Mouse (Mus musculus) liver, embryonic 13.5 days (tissue): Measurements from ENCODE around the gene Ssr3. TPM values are rescaled to one million over a fixed set of nuclear protein-coding genes. Genes with fewer than 3 reads are reported as not detected.

Experiments used
- ATAC-seq: fragments of 200-750 bp; cut with Nextera tagmentation; 2 replicates; pipeline ENCODE4 v1.8.0; 2017; ENCODE audit warnings: low read depth, mild to moderate bottlenecking, moderate number of reproducible peaks, moderate library complexity
- DNase-seq: peaks from one replicate; pipeline ENCODE4 v3.0.0; 2022
- H3K27ac ChIP-seq: fragments of 300-500 bp; sonication (generic); 2 replicates; pipeline ENCODE4 v1.5.1; 2015; ENCODE audit warnings: moderate library complexity, mild to moderate bottlenecking, inconsistent platforms
- H3K27me3 ChIP-seq: fragments of 300-500 bp; sonication (generic); 2 replicates; pipeline ENCODE4 v1.6.1; 2015; ENCODE audit warnings: mild to moderate bottlenecking, inconsistent platforms
- H3K36me3 ChIP-seq: fragments of 300-500 bp; sonication (generic); 2 replicates; pipeline ENCODE4 v1.6.1; 2015; ENCODE audit warnings: mild to moderate bottlenecking, inconsistent platforms
- H3K4me1 ChIP-seq: fragments of 300-500 bp; sonication (generic); replicated peaks from 2 replicates; pipeline ENCODE4 v1.6.1; 2015; ENCODE audit warnings: inconsistent platforms
- H3K4me2 ChIP-seq: fragments of 300-500 bp; sonication (generic); 2 replicates; pipeline ENCODE4 v1.6.1; 2015; ENCODE audit warnings: inconsistent platforms, mild to moderate bottlenecking, moderate library complexity
- H3K4me3 ChIP-seq: fragments of 300-500 bp; sonication (generic); replicated peaks from 2 replicates; pipeline ENCODE4 v1.5.1; 2015; ENCODE audit warnings: mild to moderate bottlenecking, inconsistent platforms
- H3K9ac ChIP-seq: fragments of 300-500 bp; sonication (generic); 2 replicates; pipeline ENCODE4 v1.6.1; 2015; ENCODE audit warnings: mild to moderate bottlenecking, inconsistent platforms
- H3K9me3 ChIP-seq: fragments of 300-500 bp; sonication (generic); replicated peaks from 2 replicates; pipeline ENCODE4 v1.6.1; 2016; ENCODE audit warnings: inconsistent platforms
- WGBS: fragments of 180-500 bp; shearing (Covaris S2); methylation state at CpG from one replicate; pipeline ENCODE4 v1.1.7; 2015; ENCODE audit not compliant: insufficient replicate concordance; 5-methylcytosine and 5-hydroxymethylcytosine counted together
- polyA plus RNA-seq: library from polyadenylated mRNA; unstranded; fragments of >200 nt; fragmentation: Nextera tagmentation; extraction: Ambion mirVana; gene quantifications from 2 replicates; pipeline ENCODE4 v1.2.1, GENCODE M21; 2015

Gene Ssr3
- polyA plus RNA-seq, 1 experiment from 2014 or later = 113 TPM

GRCm38 (mm10) chr3:65352278-65353127, 39.9 kb downstream of the Ssr3 start:
- H3K4me3 ChIP-seq = no peak overlapping the region
- H3K27me3 ChIP-seq = no peaks in the 10 kb centered on the region
- no peaks in the 10 kb centered on the region for H3K36me3 ChIP-seq
- no peak overlapping the region for H3K4me2 ChIP-seq
- no peaks in the 10 kb centered on the region for H3K9me3 ChIP-seq
- H3K4me1 ChIP-seq = peaks cover 6% of the 10 kb centered on the region; the same call in 1 of the 2 replicates
- no peak overlapping the region for H3K9ac ChIP-seq
- no peak; the same call in 1 of the 2 replicates for ATAC-seq
- WGBS = 32% methylated on average over 4 of the region's 4 CpGs
- H3K27ac ChIP-seq = no peak overlapping the region
- DNase-seq = no peak

GRCm38 (mm10) chr3:65346176-65346575, 46.2 kb downstream of the Ssr3 start:
- Histone ChIP-seq H3K4me1 (no peaks in the 10 kb centered on the region), H3K4me3 (no peak overlapping the region), H3K27ac (no peak overlapping the region), H3K27me3 (no peaks in the 10 kb centered on the region), H3K4me2 (no peak overlapping the region), H3K9me3 (no peaks in the 10 kb centered on the region), H3K9ac (no peak overlapping the region), H3K36me3 (no peaks in the 10 kb centered on the region)
- 77% methylated on average over 1 of the region's 1 CpGs for WGBS
- DNase-seq (no peak), ATAC-seq (no peak)

DNA sequence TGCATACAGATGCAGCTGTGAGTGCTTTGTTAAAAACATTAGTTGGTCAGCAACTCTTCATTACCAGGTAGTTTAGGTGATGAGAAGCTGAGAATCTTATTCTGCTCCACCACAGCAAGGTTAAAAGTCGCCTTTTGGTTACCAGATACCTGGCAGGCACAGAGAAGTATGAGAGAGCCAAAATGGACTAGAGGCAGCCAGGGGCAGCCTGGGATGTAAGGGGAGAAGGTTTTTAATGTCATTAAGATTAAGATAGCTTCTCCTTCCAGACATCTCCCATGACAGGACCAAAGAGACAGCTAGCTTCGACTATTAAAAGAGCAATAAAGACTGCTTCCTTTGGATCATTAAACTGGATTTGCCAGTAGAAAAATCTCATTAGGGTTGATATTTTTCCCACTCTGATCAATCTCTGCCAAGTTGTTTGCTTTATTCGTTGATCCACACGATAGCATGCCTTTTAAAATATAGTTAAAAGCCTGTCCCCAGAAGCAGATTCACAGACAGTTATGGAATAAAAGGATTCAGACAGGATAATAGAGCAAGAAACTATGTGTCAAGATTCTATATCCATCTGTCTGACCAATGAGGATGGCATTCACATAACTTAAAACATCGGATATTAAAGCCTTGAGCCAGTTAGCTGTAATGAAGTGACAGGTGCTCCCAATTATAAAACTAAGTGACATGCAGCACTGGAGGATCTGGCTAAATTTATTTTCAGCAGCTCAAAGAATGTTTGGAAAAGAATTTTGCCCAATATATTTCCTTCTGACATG, 52.1 kb downstream of the Ssr3 start:
- DNase-seq (no peak), ATAC-seq (no peak)
- WGBS = 61% methylated on average over 5 of the region's 5 CpGs
- Histone ChIP-seq H3K27me3 (no peaks in the 10 kb centered on the region), H3K4me2 (no peak overlapping the region), H3K9me3 (no peaks in the 10 kb centered on the region), H3K9ac (no peak overlapping the region), H3K4me3 (no peak overlapping the region), H3K4me1 (no peaks in the 10 kb centered on the region), H3K27ac (no peak overlapping the region), H3K36me3 (no peaks in the 10 kb centered on the region)

GRCm38 (mm10) chr3:65337835-65338464, 54.5 kb downstream of the Ssr3 start:
- Histone ChIP-seq H3K4me2 (no peak overlapping the region), H3K9ac (no peak overlapping the region), H3K27ac (no peak overlapping the region), H3K9me3 (no peaks in the 10 kb centered on the region), H3K4me3 (no peak overlapping the region), H3K27me3 (no peaks in the 10 kb centered on the region), H3K36me3 (no peaks in the 10 kb centered on the region), H3K4me1 (no peaks in the 10 kb centered on the region)
- no peak for ATAC-seq
- DNase-seq = no peak
- WGBS = 70% methylated on average over 10 of the region's 10 CpGs

Other genes starting within 250 kb of the Ssr3 start
- gene Tiparp, start 135.8 kb upstream of the Ssr3 start, polyA plus RNA-seq = 7.3 and 8.8 TPM in 2 replicates